Mouse (Mus musculus): ENCODE results near the gene BC049762.

Gene BC049762

DNA sequence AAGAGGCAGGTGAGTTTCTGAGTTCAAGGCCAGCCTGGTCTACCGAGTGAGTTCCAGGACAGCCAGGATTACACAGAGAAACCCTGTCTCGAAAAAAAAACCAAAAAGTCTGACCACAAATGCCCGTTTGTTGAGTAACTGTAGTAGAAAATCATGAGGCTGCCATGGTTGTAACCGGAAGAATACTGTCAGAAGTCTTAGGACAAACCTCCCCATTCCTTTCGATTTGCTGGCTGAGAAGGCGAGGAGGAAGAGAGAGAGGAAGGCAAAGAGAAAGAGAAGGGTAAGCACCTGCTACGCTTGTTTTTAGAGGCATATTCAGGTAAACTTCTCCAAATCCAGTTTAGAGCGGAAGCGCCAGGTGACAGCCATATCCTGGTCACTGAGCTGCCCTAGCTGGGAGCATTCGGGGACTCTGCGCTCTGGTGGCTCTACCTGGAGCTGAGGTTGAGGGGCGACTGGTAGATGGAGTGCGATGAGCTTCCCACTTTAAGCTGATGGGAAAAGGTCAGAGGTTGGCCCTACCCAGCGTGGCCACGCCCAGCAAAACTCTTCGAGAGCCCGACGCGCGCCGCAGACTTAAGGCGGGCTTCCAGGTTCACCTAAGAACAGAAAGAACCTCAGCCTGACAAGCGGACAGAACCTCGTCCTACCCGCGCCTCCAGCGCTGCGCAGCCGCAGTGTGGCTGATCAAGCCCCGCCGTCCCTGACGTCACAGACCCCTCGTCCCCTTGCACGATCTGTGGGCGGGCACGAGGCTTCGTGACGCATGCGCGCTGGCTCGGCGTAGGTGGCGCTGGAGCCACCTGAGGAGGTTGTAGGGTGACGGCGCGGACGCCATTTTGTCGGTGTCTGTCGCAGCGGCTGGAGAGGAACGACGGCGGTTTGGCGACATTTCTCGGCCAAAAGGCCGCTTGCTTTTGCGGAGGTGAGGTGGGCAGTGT is at the start of gene BC049762:
TSS of gene BC049762 (minus strand) at position 705 of the 944 bp plus-strand sequence.
- peak; percentile 100 for DNase-seq (ENCODE audit: low read depth, low spot score)

DNA sequence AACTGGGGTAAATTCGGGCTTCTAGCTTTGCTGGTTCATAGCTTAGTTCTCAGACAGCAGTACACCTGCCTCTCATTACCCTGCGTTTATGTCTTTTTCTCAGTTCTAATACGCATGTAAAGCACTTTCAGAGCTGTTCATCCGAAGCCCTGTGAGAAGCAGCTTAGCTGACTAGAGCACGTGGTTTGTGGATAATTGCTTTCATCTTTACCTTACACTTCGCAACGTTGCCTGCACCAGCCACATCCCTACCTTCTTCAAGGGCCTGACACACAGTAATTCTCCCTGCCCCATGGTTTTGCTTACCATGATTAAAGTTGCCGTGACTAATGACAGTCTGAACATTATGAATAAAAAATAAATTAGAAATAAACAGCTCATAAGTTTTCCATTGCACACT is 49.0 kb upstream of the BC049762 start:
- DNase-seq (ENCODE audit: low read depth, low spot score), result no peak

DNA sequence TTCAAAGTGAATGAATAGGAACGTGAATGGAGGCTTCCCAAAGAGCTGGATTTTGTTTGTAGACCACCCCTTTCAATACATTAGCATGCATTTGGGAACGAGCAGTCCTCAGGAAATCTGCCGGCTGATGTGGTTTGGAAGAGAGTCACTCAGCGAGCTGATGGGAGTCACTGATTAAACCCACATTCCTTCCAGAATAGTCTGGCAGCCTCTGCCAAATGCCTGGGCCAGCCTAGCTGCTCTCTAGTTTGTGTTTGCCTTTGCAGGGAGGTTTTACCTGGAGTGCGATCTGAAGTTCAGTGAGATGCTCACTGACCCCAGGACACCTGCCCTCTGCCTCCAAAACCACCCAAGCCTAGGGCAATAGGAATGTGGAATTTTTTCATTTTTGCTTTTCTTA is 45.5 kb upstream of the BC049762 start:
- DNase-seq (ENCODE audit: low read depth, low spot score), result no peak

DNA sequence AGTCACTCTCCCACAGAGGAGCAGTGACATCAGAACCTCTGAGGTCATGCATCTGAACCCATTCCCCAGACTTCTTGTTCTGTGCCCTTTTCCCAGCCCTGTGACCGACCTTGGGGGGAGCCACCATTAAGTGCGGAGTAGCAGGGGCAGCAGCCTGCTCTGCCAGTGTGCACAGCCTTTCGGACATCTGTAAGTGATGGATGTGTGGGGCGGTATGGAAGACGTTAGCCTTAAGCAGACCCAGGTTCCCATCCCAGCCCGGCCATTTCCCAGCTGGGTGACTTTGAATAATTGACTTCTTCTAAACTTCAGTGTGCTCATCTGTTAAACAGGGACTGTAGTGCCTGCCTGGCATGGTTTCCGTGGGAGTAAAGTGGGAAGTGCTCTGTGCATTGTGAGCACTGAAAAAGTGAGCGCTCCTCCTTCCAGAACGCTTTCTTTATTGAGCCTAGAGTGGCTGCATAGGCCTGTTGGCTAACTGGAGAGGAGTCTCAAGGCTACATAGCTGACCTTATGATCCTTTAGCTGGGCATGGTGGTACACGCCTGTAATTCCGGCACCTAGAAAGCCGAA is 41.2 kb upstream of the BC049762 start:
- DNase-seq (ENCODE audit: low read depth, low spot score), result no peak

DNA sequence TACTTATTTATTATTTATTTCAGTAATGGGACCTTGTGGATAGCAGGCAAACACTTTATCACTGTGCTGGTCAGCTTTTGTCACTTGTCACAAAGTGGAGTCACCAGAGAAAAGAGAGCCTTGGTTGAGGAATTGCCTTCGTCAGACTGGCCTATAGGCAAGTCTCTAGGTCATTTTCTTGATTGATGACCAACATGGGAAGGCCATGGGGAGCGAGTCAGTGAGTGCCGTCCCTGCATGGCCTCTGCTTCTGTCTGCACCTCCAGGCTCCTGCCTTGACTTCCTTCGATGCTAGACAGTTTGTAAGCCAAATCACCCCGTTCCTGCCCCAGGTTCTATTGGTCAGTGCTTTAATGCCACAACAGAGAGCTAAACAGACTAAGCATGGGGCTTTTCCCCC is 39.5 kb upstream of the BC049762 start:
- no peak for DNase-seq (ENCODE audit: low read depth, low spot score)

DNA sequence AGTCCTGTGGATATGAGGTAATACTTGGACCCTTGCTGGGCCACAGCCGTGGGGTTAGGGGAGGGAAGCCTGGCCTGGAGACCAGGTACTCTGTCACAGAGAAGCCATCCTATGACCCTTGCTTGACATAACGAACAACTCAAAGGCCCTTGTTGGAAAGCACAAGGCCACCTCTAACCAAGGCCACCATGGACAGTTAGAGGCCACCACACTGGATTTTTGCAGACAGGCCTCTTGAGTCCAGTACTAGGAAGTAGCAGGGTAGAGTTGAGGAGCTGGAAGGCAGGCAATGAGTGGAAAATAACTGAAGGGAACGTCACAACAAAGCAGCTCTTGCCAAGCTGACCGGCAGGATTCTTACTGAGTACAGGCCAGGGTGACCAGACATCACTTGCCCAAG is 35.8 kb upstream of the BC049762 start:
- no peak for DNase-seq (ENCODE audit: low read depth, low spot score)

DNA sequence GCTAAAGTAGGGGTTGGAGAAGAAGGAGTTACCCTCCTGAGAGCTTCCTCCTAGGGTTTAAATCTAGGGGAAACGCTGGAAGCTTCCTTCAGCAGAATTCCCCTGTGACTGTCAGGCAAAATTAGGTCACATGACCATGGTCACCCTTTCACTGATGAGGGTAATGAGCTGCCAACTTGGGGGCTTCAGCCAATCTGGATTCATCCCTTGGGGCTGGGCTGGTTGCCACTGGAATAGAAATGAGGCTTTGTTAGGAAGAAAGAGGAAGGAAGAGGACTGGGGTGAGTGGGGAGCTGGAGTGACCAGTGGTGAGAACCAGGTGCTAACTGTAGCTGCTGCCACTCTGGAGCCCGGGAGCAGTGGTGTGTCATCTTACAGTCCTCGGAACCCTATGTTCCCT is 32.9 kb upstream of the BC049762 start:
- DNase-seq (ENCODE audit: low read depth, low spot score), result no peak

DNA sequence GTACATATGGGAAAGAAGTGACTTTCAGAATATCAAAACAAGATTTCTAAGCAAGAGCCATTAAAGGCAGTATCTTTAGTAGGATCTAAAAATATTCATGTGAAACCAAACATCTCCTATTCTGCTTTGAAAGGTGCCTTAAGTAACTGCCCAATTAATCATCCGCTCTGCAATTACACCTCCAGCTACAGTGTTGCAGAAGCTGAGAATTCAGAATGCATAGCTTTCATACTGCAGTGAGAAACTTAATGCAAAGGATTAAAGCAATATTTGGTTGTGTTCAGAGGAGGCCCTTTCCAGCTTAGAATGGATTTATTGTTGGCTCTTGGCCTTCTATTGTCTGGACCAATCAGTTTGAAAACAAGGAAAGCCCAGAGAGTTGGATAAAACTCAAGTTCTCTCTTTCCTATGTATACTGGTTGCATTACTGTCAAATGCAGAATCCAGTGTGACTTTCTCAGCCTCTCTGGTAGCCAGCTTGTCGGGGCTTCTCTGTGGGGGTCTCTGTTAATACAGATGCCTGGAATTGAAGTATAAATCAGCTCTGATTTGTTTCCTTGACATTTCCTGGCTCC is 31.2 kb upstream of the BC049762 start:
- no peak for DNase-seq (ENCODE audit: low read depth, low spot score)

DNA sequence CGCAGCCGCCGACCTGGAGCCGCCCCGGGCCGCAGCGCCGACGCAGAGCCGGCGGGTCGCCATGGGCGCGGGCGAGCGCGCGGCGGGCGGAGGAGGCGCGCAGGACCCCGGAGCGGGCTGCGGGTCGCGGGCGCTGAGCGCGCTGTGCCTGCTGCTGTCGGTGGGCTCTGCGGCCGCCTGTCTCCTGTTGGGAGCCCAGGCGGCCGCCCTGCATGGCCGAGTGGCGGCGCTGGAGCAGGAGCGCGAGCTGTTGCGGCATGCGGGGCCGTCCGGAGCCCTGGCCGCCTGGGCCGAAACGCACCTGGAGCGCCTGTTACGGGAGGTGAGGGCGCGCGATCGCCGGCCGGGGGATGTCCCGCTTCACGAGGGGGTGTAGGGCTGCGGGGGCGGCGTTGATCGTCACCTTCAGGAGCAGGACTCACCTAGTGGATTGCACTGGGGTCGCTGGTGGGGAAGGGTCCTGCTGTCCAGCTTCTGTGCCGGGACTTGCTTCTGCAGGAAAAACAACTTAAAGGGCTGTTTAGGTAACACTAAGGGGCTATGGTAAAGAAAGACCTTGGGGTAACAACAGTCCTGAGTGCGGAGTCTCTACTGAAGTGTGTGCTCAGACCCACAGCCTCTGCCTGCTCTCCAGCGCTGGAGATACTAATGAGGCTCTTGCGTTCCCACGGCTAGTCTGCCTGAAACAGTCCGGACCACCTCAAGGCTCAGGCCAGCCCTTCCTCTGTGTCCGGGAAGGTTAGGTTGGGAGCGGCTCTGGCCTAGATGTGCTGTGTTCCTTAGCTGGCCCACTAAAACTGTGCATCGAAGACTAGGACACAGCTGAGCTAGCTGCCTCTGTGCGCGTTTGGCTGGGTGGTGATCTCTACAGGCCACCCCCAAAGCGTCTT is 27.5 kb upstream of the BC049762 start:
- DNase-seq (ENCODE audit: low read depth, low spot score), result peak; percentile 73

DNA sequence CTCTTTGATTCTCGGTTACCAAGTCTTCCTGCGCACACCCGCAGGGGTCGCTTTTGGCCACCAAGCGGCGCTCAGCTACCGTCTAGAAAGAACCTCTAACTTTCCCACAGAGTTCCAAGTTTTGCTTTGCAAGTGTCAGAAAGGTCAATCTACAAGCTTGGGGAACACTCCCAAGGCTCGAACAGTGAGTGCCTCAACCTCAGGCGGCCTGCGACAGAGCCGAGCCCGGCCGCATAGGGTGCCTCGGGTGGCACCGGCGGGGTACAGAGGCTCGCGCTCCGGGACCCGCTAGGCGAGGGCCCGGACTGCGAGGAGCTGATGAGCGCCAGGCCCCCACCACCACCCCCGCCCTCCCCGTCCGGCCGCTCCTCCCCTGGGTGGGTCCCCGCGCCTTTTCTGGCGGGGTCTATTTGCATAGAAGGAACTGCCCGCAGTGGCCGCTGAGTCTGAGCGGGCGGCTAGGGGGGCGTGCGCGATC is 26.8 kb upstream of the BC049762 start, which contains the start of gene Col23a1:
TSS of gene Col23a1 (plus strand) at position 357 of the 478 bp plus-strand sequence.
- DNase-seq (ENCODE audit: low read depth, low spot score), result peak; percentile 90

DNA sequence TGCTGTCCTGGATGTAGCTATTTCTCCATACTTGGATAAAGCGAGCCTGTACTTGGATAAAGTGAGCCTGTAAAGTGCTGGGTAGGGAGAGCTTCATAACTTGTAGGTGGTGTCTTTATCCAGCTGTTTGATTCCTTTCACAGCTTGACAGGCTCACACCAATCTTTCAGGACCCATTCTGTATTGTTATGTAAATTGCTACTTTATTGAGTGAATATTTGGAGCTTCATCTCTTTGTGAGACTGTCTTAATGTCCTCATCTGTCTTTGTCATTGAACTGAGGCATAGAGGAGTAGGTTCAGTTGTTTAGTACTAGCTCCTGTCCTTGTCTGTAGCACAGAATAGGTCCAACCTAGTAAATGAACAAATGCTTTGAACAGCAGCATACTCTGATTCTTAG is 11.6 kb upstream of the BC049762 start:
- DNase-seq (ENCODE audit: low read depth, low spot score), result peak; percentile 57

DNA sequence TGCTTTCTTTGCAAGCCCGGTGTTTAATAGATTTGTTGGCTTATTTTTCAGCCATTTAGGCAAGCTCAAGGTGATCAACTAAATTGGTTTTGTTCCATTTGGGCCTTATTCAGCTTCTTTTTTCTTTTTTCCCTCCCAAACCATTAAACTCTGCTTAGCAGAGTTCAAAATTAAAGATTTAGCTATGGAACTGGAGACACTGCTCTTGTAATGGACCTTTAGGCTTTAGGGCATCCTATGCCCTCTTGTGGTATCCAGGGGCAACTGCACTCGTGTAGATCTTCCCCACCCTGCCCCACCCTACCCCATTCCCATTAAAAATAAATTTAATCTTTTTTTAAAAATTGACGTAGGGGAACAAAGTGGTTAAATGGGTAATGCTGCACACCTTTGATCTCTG is 2.5 kb upstream of the BC049762 start:
- peak; percentile 49 for DNase-seq (ENCODE audit: low read depth, low spot score)

DNA sequence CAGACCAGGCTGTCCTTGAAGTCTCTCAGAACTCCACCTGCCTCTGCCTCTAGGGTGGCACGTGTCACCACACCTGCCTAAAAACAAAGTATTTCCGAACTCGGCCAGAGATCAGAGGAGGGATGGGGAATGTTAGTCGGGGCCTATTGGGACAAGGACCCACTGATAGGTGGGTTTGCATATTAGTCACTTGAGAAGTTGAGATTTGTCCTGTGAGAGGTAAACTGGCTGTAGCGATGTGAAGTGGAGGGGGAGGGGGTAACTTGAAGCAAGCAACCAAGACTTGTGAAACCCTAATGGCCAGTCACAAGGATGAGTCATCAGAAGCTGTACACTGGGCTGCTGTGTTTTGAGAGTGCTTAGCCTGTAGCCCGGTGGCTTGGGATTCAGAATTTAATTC is 1.5 kb upstream of the BC049762 start:
- peak; percentile 52 for DNase-seq (ENCODE audit: low read depth, low spot score)

DNA sequence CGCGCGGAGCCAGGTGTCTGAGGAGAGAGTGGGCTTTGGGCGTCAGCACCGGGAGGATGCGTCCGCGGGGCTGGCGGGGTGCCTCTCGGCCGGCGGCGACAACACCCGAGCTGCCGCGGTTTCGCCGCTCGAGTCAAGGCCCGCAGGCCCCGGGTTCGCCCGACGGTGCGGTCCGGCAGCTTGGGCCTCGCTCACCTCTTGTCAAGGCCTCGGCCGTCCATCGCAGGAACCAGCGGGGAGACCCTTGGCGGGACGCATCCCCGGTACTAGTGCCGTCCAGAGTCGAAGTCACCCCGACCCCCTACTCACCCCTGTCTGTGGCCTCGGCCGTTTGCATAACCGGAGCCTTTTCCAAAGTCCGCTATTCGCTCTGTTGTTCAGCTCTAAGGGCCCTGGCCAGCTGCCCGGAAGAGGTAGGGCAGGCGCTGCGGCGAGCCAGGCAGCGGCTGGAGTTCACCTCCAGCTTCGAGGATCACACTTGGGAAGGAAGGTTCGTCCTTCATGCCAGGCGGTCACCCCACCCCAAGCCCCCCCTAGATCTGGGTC is 513 bp upstream of the BC049762 start:
- no peak for DNase-seq (ENCODE audit: low read depth, low spot score)

DNA sequence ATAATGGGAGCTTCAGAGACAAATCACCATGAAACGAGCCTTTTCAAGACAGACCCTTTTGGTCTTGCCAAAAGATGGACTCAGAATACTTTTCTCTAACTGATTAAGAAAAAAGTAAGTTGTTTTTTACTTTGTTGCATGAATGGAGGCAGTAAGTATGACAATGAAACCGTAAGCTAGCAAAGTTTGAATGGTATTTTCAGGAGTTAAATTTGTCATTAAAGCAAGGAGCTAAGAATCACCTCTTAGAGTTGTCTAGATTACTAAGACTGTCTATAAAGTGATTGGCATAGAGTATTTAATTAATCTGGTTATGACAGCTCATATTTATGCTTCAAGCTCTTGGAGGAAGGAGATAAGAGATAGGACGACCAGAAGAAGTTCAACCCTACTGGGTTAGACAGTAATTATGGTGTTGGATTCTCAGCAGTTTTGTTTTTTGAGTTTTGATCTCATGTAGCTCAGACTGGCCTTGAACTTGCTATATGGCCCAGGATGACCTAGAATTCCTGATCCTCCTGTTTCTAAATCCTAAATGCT is 1.1 kb downstream of the BC049762 start, which contains the start of gene Clk4:
TSS of gene Clk4 (plus strand) at position 51 of the 540 bp plus-strand sequence.
- no peak for DNase-seq (ENCODE audit: low read depth, low spot score)

DNA sequence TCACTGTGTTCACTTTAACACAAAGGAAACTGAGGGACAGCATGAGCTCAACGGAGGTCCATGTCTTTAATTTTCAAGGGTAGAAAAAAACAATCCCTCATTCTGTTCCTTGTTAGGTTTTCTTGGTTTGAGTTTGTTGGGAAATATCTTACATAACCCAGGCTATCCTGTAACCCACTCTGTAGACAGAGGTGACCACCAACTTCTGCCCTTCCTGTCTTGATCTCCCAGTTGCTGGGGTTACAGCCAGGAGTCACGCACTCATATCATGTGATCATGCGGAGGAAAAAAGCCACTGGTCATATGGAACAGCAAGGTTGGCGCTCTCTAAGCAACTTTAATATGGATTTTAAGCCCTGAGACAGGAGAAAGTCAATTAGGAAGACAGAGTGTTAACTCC is 5.8 kb downstream of the BC049762 start:
- no peak for DNase-seq (ENCODE audit: low read depth, low spot score)

DNA sequence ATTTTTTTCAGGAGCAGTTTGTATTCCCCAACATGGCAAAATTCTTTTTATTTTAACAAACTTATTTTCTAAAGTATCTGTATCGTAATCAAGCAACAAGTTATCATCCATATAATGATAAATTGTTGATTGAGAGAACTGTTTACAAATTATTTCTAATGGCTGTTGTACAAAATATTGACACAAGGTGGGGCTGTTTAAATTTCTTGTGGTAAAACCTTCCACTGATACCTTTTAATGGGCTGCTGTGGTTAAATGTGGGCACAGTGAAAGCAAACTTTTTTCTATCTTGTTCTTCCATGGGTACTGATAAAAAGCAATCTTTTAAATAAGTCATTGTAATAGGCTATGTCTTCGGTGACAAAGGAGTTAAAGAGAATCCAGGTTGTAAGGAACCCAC is 19.9 kb downstream of the BC049762 start:
- DNase-seq (ENCODE audit: low read depth, low spot score), result no peak

DNA sequence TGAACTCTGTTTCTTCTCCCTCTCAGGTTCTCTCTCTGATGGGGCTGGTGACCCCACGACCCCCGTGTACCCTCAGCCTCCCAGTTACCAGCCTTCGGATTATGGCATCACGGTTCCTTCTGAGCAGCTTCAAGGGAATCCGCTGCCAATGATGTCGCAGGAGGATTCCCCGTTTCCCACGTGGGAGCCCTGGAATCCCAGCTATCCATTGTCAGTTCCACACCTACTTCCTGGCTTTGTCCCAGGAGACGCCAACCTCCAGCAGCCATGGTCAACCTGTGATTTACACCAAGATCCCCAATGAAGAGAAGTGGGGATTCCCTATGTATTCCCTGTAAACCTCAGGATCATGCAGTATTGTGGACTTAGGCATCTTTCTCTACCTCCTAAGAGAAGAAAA is 28.2 kb downstream of the BC049762 start:
- no peak for DNase-seq (ENCODE audit: low read depth, low spot score)

DNA sequence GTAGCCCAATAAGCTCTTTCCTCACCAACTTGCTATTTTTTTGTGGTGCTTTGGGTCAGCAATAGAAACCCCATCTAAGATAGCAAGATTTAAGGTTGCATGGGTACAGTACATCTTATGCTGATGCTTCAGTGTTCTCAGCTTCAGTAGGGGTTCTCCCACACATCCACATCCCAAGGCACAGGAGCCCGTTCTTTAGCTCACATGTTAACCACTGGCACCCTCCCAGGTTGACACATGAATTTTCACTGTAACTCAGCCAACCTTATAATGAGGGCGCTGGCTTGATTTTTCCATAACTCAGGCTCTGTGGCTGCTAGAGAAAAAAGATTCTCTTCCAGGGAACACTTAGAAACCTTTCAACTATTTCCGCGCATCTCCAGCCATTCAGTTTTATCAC is 35.7 kb downstream of the BC049762 start:
- no peak for DNase-seq (ENCODE audit: low read depth, low spot score)

DNA sequence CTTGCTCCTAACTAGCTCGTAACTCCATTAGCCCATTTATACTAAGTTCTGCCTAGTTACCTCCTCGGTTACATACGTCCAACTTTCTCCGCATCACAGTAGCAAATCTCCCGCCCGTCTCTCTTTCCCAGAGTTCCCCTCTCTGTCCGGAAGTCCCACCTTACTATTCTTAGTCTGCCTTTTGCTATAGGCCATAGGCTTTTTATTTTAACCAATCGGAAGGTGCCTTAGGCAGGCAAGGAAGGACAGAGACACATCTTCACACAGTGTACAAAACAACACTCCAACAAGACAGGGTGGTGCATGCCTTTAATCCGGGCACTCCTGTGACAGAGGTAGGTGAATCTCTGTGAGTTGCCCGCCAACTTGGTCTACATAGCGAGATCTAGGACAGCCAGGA is 42.5 kb downstream of the BC049762 start, which contains the start of gene Gm12569:
TSS of gene Gm12569 (plus strand) at position 166 of the 400 bp plus-strand sequence.
- DNase-seq (ENCODE audit: low read depth, low spot score), result peak; percentile 86
